Mouse (Mus musculus): ENCODE measurements around the gene Trim71. TPM values are rescaled to one million over a fixed set of nuclear protein-coding genes. Genes with fewer than 3 reads are reported as not detected.
A peak's percentile ranks its signal among the peaks of the same experiment; 100 is the strongest.

Trim71 gene
- total and polyA plus RNA-seq, 3 experiments, result not detected

DNA sequence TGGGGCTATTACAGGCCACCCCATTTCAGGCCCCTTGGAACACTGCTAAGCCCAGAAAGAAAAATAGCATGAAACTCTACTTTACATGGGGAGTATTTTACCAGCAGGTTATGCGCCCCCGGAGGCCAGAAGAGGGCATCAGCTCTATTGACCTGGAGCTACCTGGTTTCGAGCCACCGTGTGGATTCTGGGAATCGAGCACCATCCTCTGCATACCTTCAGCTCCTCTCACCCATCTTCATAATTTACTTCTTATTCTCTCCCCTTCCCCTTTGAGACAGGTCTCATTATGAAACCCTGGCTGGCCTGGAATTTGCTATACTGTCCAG is 20.8 kb upstream of the Trim71 start:
- H3K9me3 ChIP-seq (replicated peaks; ENCODE audit: insufficient read depth, low read length), result no peaks in the 10 kb centered on the region
- no peak overlapping the region for H3K9ac ChIP-seq (ENCODE audit: control insufficient read depth, low read depth, low read length, poor library complexity, severe bottlenecking)
- peaks cover 2 to 5% of the 10 kb centered on the region in 2 experiments; a peak in 2 of 4 replicates for H3K36me3 ChIP-seq (ENCODE audit: control insufficient read depth in 1 of 2, insufficient read depth in 2 of 2, low read length in 2 of 2)
- no peak overlapping the region for H3K27ac ChIP-seq (ENCODE audit: control insufficient read depth, low read depth, low read length)
- DNase-seq (ENCODE audit: low read depth, low spot score), result peak; percentile 63
- TF ChIP-seq CTCF (IDR thresholded peaks at IDR 0.05 in 2 of 3, conservative IDR thresholded peaks at IDR 0.05 in 1 of 3; ENCODE audit: control insufficient read depth in 1 of 3, insufficient read depth in 1 of 3, low read depth in 2 of 3, low read length in 3 of 3, poor library complexity in 1 of 3, severe bottlenecking in 1 of 3), result peak; percentile 47 to 64 (median 50)
- TF ChIP-seq POLR2A (IDR thresholded peaks at IDR 0.05; ENCODE audit: control insufficient read depth in 1 of 2, insufficient read depth in 1 of 2, low read depth in 1 of 2, low read length in 2 of 2, poor library complexity in 1 of 2), result no peak
- no peak overlapping the region for H3K4me3 ChIP-seq (ENCODE audit: control insufficient read depth in 1 of 2, insufficient read depth in 1 of 2, low read depth in 2 of 2, low read length in 2 of 2)
- peaks cover 0 to 14% of the 10 kb centered on the region in 2 experiments; a peak in 1 of 4 replicates for H3K4me1 ChIP-seq (ENCODE audit: control insufficient read depth in 1 of 2, insufficient read depth in 2 of 2, low read length in 2 of 2)
- H3K27me3 ChIP-seq (ENCODE audit: control insufficient read depth in 1 of 2, insufficient read depth in 2 of 2, low read length in 2 of 2), result no peaks in the 10 kb centered on the region
- no peaks in the 10 kb centered on the region for H3K79me2 ChIP-seq (ENCODE audit: control insufficient read depth, insufficient read depth, low read length, poor library complexity)

DNA sequence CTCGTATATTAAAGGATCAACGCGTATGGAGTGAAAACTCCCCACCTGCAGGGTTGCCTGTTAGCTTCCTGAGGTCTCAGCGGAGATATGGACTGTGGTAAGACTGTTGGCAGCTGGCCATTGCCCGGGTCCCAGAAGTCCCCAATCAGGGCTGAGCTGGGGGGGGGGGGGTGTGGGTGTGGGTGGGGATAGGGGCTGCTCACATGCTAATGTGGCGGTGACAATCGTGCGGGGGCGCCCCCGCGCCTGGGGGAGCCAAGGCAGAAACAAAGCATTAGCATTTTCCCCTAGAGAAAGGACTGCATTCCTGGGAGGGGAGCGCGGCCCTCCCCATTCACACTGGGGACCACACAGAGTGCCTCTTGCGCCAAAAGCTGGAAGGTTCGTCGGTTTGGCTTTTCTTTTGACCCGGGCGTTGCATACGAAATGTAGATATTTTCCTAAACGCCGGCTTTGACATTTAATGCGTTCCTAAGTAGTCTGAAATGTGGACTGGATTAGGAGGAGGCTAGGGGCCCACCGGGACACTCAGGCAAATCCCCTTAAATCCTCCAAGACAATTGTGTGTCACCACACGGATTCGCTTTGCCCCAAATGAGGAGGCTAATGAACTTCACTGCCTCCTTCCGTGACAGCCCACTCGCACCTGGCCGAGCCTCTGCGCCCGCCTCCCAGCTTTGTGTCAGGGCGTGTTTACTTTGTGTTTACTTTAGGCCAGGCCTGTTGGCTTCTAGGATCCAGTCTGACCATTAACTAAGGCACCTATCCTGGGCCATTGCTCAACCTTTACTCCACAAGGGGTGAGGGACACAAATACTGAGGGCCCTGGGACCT is 20.2 kb upstream of the Trim71 start:
- Histone ChIP-seq H3K36me3 (ENCODE audit: control insufficient read depth in 1 of 2, insufficient read depth in 2 of 2, low read length in 2 of 2) (peaks cover 0 to 5% of the 10 kb centered on the region in 2 experiments; a peak in 2 of 4 replicates), H3K4me1 (ENCODE audit: control insufficient read depth in 1 of 2, insufficient read depth in 2 of 2, low read length in 2 of 2) (peaks cover 0 to 14% of the 10 kb centered on the region in 2 experiments; a peak in 1 of 4 replicates), H3K27ac (ENCODE audit: control insufficient read depth, low read depth, low read length) (peak overlapping the region; percentile 59), H3K9ac (ENCODE audit: control insufficient read depth, low read depth, low read length, poor library complexity, severe bottlenecking) (peak overlapping the region; percentile 27; the same call in 1 of the 2 replicates), H3K79me2 (ENCODE audit: control insufficient read depth, insufficient read depth, low read length, poor library complexity) (no peaks in the 10 kb centered on the region), H3K27me3 (ENCODE audit: control insufficient read depth in 1 of 2, insufficient read depth in 2 of 2, low read length in 2 of 2) (no peaks in the 10 kb centered on the region), H3K9me3 (replicated peaks; ENCODE audit: insufficient read depth, low read length) (no peaks in the 10 kb centered on the region), H3K4me3 (ENCODE audit: control insufficient read depth in 1 of 2, insufficient read depth in 1 of 2, low read depth in 2 of 2, low read length in 2 of 2) (peak overlapping the region; percentile 56 to 82)
- DNase-seq (ENCODE audit: low read depth, low spot score), result peak; percentile 77
- TF ChIP-seq ZNF384 (IDR thresholded peaks at IDR 0.05; ENCODE audit: low read depth, low read length), result no peak
- no peak for TF ChIP-seq CHD1 (IDR thresholded peaks at IDR 0.05; ENCODE audit: low read depth, low read length)
- TF ChIP-seq MYB (IDR thresholded peaks at IDR 0.05; ENCODE audit: low read depth, low read length), result no peak
- TF ChIP-seq GATA1 (IDR thresholded peaks at IDR 0.05; ENCODE audit: low read depth, low read length), result no peak; the same call in 1 of the 2 replicates
- TF ChIP-seq CTCF (IDR thresholded peaks at IDR 0.05 in 2 of 3, conservative IDR thresholded peaks at IDR 0.05 in 1 of 3; ENCODE audit: control insufficient read depth in 1 of 3, insufficient read depth in 1 of 3, low read depth in 2 of 3, low read length in 3 of 3, poor library complexity in 1 of 3, severe bottlenecking in 1 of 3), result no peak
- no peak for TF ChIP-seq POLR2A (IDR thresholded peaks at IDR 0.05; ENCODE audit: control insufficient read depth in 1 of 2, insufficient read depth in 1 of 2, low read depth in 1 of 2, low read length in 2 of 2, poor library complexity in 1 of 2)
- no peak for TF ChIP-seq MEF2A (IDR thresholded peaks at IDR 0.05; ENCODE audit: extremely low read depth, insufficient replicate concordance, low read depth, low read length, poor library complexity, severe bottlenecking)
- TF ChIP-seq MXI1 (IDR thresholded peaks at IDR 0.05; ENCODE audit: low read depth, low read length), result 0 out of 2 replicates have a peak, but pooled peaks have one; percentile 27
- peak; percentile 75 for TF ChIP-seq RCOR1 (IDR thresholded peaks at IDR 0.05; ENCODE audit: low read depth, low read length)
- TF ChIP-seq EP300 (IDR thresholded peaks at IDR 0.05; ENCODE audit: low read depth in 1 of 2, low read length in 2 of 2), result peak in 1 of 2 experiments; percentile 43; a peak in 3 of 4 replicates
- no peak; the same call in 1 of the 2 replicates for TF ChIP-seq ETS1 (IDR thresholded peaks at IDR 0.05; ENCODE audit: low read depth, low read length)
- TF ChIP-seq HCFC1 (IDR thresholded peaks at IDR 0.05; ENCODE audit: low read depth, low read length), result no peak
- TF ChIP-seq GABPA (IDR thresholded peaks at IDR 0.05; ENCODE audit: low read depth, low read length), result no peak
- TF ChIP-seq NRF1 (IDR thresholded peaks at IDR 0.05; ENCODE audit: insufficient read depth, low read depth, low read length, poor library complexity, severe bottlenecking), result no peak
- TF ChIP-seq USF1 (IDR thresholded peaks at IDR 0.05; ENCODE audit: low read depth, low read length), result no peak
- no peak for TF ChIP-seq ZC3H11A (IDR thresholded peaks at IDR 0.05; ENCODE audit: low read depth, low read length)
- peak; percentile 30; the same call in 1 of the 2 replicates for TF ChIP-seq TCF12 (IDR thresholded peaks at IDR 0.05; ENCODE audit: low read depth, low read length)
- TF ChIP-seq NELFE (IDR thresholded peaks at IDR 0.05; ENCODE audit: low read depth, low read length), result no peak
- no peak; the same call in 1 of the 2 replicates for TF ChIP-seq SIN3A (IDR thresholded peaks at IDR 0.05; ENCODE audit: low read length)
- TF ChIP-seq TAL1 (IDR thresholded peaks at IDR 0.05; ENCODE audit: low read length), result no peak
- no peak for TF ChIP-seq RAD21 (IDR thresholded peaks at IDR 0.05; ENCODE audit: low read depth, low read length)
- TF ChIP-seq MAZ (IDR thresholded peaks at IDR 0.05; ENCODE audit: low read depth, low read length), result peak; percentile 82; the same call in 1 of the 2 replicates
- no peak for TF ChIP-seq CHD2 (IDR thresholded peaks at IDR 0.05; ENCODE audit: low read length)
- no peak for TF ChIP-seq MYC (IDR thresholded peaks at IDR 0.05; ENCODE audit: low read depth, low read length)
- 0 out of 2 replicates have a peak, but pooled peaks have one; percentile 12 for TF ChIP-seq POLR2AphosphoS2 (IDR thresholded peaks at IDR 0.05; ENCODE audit: low read length)
- TF ChIP-seq USF2 (IDR thresholded peaks at IDR 0.05; ENCODE audit: borderline replicate concordance in 1 of 2, insufficient read depth in 1 of 2, low read depth in 1 of 2, low read length in 2 of 2), result no peak
- TF ChIP-seq E2F4 (IDR thresholded peaks at IDR 0.05; ENCODE audit: borderline replicate concordance, low read depth, low read length), result no peak
- TF ChIP-seq ELF1 (IDR thresholded peaks at IDR 0.05; ENCODE audit: low read depth, low read length), result no peak

Data from MEL (cell line).